Mouse (Mus musculus) brain, embryonic 14.5 days (tissue): Measurements from ENCODE around the gene Atf7.

Experiments used
- CTCF ChIP-seq: fragments of 200-500 bp; IDR thresholded peaks from 2 replicates; pipeline ENCODE4 v1.5.1; 2012; ENCODE audit warnings: inconsistent platforms, mild to moderate bottlenecking, moderate library complexity, borderline replicate concordance; ENCODE audit not compliant: insufficient read depth, insufficient read length; ENCODE audit errors: extremely low read depth
- POLR2A ChIP-seq: fragments of 200-500 bp; IDR thresholded peaks from 2 replicates; pipeline ENCODE4 v1.6.1; 2012; ENCODE audit warnings: mild to moderate bottlenecking, inconsistent platforms, borderline replicate concordance; ENCODE audit not compliant: poor library complexity, insufficient read depth, insufficient read length, severe bottlenecking; ENCODE audit errors: extremely low read depth

DNA sequence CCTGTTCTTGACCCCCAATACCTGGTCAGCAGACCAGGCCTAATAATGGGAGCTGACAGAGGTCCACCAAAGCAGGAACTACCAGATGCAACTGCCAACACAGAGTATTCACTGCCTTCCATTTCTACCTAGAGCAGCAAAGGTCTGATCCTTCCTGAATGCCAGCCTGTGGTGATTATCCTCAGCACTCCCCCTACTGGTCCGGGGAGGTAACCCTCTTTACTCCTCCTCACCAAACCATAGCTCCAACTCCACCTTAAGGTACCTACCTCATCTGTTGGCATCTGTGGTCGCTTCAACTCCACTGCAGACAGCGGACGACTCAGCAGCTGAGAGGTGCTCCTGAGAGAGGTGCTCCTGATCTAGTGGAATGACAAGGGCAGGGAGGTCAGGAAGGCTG, 40.2 kb upstream of the Atf7 start:
- peak; percentile 69; the same call in 1 of the 2 replicates for TF ChIP-seq CTCF
- no peak for TF ChIP-seq POLR2A
